Mouse (Mus musculus): ENCODE results near the gene Krtap4-6.
"Not testable (repeated sequence)": the region's sequence is repeated elsewhere in the genome, so short reads cannot be mapped to it uniquely, and the experiment has no call there.

Gene Krtap4-6

GRCm38 (mm10) chr11:99665860-99666259 lies at the start of gene Krtap4-6:
Gene Krtap4-6, minus strand, starts transcription at chr11:99665960.
- DNase-seq (ENCODE audit: low spot score): no peak

- DNase-seq (ENCODE audit: low spot score): no peak
Observed at GRCm38 (mm10) chr11:99690463-99690862, 24.7 kb upstream of the Krtap4-6 start, which contains the start of gene Gm14190. Gene Gm14190, minus strand, starts transcription at chr11:99690740.

- not testable (repeated sequence) for DNase-seq (ENCODE audit: low spot score)
Observed at GRCm38 (mm10) chr11:99685235-99685634, 19.5 kb upstream of the Krtap4-6 start.

GRCm38 (mm10) chr11:99683481-99683880 lies 17.7 kb upstream of the Krtap4-6 start:
- no peak for DNase-seq (ENCODE audit: low spot score)

GRCm38 (mm10) chr11:99662802-99663201 lies 3.0 kb downstream of the Krtap4-6 start:
- DNase-seq (ENCODE audit: low spot score): no peak

- DNase-seq (ENCODE audit: low spot score): no peak
Observed at GRCm38 (mm10) chr11:99659256-99659655, 6.5 kb downstream of the Krtap4-6 start.

- DNase-seq (ENCODE audit: low spot score): not testable (repeated sequence)
Observed at GRCm38 (mm10) chr11:99658467-99659010, 7.2 kb downstream of the Krtap4-6 start, which contains the start of gene Gm11563. Gene Gm11563, minus strand, starts transcription at chr11:99658960.

GRCm38 (mm10) chr11:99657051-99657450 lies 8.7 kb downstream of the Krtap4-6 start:
- no peak for DNase-seq (ENCODE audit: low spot score)

- DNase-seq (ENCODE audit: low spot score): no peak
Observed at GRCm38 (mm10) chr11:99650136-99650535, 15.6 kb downstream of the Krtap4-6 start, which contains the start of gene Gm11555. Gene Gm11555, minus strand, starts transcription at chr11:99650236.

GRCm38 (mm10) chr11:99646444-99646843 lies 19.3 kb downstream of the Krtap4-6 start:
- DNase-seq (ENCODE audit: low spot score): no peak

GRCm38 (mm10) chr11:99644351-99644750 lies 21.4 kb downstream of the Krtap4-6 start:
- peak; percentile 9 for DNase-seq (ENCODE audit: low spot score)

GRCm38 (mm10) chr11:99643635-99644139 lies 22.1 kb downstream of the Krtap4-6 start, which contains the start of gene Krtap4-7:
Gene Krtap4-7, minus strand, starts transcription at chr11:99644089.
- not testable (repeated sequence) for DNase-seq (ENCODE audit: low spot score)

- no peak for DNase-seq (ENCODE audit: low spot score)
Observed at GRCm38 (mm10) chr11:99640926-99641325, 24.8 kb downstream of the Krtap4-6 start.

- no peak for DNase-seq (ENCODE audit: low spot score)
Observed at GRCm38 (mm10) chr11:99637086-99637485, 28.7 kb downstream of the Krtap4-6 start.

- DNase-seq (ENCODE audit: low spot score): no peak
Observed at GRCm38 (mm10) chr11:99634653-99635134, 31.1 kb downstream of the Krtap4-6 start, which contains the start of gene Krtap4-2. Gene Krtap4-2, minus strand, starts transcription at chr11:99635084.

- no peak for DNase-seq (ENCODE audit: low spot score)
Observed at GRCm38 (mm10) chr11:99633293-99633692, 32.5 kb downstream of the Krtap4-6 start.

GRCm38 (mm10) chr11:99630890-99631289 lies 34.9 kb downstream of the Krtap4-6 start:
- DNase-seq (ENCODE audit: low spot score): no peak

- DNase-seq (ENCODE audit: low spot score): no peak
Observed at GRCm38 (mm10) chr11:99628138-99628537, 37.6 kb downstream of the Krtap4-6 start, which contains the start of gene Krtap4-1. Gene Krtap4-1, minus strand, starts transcription at chr11:99628238.

- no peak for DNase-seq (ENCODE audit: low spot score)
Observed at GRCm38 (mm10) chr11:99620335-99620734, 45.4 kb downstream of the Krtap4-6 start, which contains the start of gene Gm11562. Gene Gm11562, minus strand, starts transcription at chr11:99620435.

All from layer of hippocampus, adult 9-10 months (tissue).